Mouse (Mus musculus): ENCODE data around the gene Epha3.

Gene Epha3

DNA sequence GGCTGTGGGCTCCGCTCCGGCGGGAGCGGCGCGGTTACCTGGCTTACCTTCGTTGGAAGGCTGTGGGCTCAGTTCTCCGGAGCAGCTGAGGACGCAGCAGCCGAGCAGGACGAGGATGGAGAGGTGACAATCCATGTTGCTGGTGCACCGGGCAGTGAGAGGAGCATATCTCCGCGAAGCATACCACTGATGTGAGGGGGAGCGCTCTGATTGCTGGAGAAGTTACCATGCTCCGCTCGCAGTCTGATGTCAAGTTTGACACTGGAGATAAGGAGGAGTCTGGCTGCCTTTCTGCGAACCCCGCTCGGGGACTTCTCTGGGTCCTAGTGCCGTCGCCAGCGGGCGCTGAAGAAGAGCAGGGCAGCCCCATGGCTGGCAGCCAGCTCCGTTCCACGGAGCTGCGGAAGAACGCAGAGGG lies at the start of gene Epha3:
TSS of gene Epha3 (minus strand) at position 263 of the 418 bp plus-strand sequence.
- in situ Hi-C loops (cut with MboI, MseI): no loop called here

DNA sequence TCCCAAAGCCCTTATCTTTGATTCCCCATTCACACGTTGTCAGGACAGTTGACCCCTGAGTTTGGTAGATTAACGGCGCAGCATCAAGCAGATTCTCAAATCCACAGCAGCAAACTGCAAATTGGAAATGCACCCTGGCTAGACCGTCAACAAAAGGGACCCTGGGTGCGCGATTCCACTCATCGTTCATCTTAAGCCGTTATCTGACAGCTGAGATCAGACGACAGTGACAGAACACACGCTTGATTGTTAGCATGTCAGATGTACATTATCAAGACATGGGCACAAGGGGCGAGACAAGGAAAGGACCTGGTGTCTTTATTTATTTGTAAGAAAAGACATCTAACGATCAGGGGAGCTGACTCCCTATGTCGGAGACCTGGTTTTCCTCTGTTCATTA lies 39.5 kb upstream of the Epha3 start:
- in situ Hi-C loops (cut with MboI, MseI): no loop called here

GRCm38 (mm10) chr16:63881190-63881589 lies 17.2 kb upstream of the Epha3 start:
- in situ Hi-C loops (cut with MboI, MseI): loop anchor here (5.0 to 25.0 kb wide), 2 partner anchors 856 to 866 kb away; no protein-coding TSS in a partner anchor

- in situ Hi-C loops (cut with MboI, MseI): loop anchor here in 1 of 2 experiments (10.0 kb wide), 1 partner anchor 928 kb away; no protein-coding TSS in a partner anchor
Observed at GRCm38 (mm10) chr16:63872313-63872712, 8.3 kb upstream of the Epha3 start.

GRCm38 (mm10) chr16:63864463-63864976 lies 545 bp upstream of the Epha3 start:
- in situ Hi-C loops (cut with MboI, MseI): no loop called here

DNA sequence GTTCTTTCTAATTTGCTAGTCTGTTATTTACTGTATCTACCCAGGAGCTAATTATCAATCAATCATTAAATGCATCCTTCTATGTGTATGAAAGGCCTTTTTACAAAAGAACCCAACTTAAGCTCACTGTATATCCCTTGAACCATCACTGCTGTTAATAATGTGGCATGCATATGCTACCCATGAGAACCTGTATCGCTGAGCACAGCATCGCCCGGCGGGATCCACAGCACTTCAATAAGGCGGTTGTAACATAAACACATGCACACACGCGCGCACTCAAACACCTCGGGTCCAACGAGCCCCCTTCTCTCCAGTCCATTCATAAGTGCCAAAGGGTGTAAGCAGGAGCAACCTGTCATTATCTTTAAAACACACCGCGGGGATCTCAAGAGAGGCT lies 794 bp downstream of the Epha3 start:
- in situ Hi-C loops (cut with MboI, MseI): no loop called here

DNA sequence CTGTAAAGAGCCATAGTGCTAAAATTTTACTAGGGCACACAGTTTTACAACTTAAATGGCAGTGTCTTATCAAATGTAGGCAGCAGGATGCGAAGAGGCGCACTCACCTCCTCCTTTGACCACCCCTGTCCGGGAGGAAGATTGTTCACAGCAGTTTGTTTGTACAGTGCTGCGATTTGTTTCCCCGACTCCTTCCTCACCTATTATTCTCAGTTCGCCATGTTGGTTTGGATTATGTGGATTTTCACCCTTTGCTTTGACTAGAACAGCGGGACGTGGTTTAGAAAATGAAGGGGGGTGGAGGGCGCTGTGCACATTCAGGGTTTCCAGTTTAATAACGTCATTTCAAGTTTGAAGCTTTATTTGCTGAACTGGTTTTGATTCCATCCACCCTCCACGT lies 6.4 kb downstream of the Epha3 start:
- in situ Hi-C loops (cut with MboI, MseI): no loop called here

GRCm38 (mm10) chr16:63856658-63857552 lies 7.1 kb downstream of the Epha3 start:
- in situ Hi-C loops (cut with MboI, MseI): no loop called here

DNA sequence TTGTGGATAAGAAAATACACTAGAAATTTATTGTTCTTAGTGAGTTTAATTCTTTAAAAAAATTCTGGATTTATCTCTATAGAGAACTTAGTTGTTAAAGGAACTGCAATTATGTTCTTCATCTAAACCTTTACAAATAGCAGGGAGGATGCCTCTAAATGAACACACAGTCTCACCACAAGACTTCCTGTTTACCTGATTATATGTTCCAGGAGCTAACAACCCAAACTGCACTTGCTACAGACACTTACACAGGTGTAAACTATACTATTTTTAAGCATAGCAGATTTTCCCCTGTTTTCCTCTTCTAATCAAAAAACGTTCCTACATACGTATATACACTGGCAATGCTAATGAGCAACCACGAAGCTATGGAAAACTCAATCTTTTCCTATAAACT lies 13.7 kb downstream of the Epha3 start:
- in situ Hi-C loops (cut with MboI, MseI): no loop called here

GRCm38 (mm10) chr16:63842911-63843310 lies 21.1 kb downstream of the Epha3 start:
- in situ Hi-C loops (cut with MboI, MseI): no loop called here

GRCm38 (mm10) chr16:63837466-63837865 lies 26.5 kb downstream of the Epha3 start:
- in situ Hi-C loops (cut with MboI, MseI): no loop called here

DNA sequence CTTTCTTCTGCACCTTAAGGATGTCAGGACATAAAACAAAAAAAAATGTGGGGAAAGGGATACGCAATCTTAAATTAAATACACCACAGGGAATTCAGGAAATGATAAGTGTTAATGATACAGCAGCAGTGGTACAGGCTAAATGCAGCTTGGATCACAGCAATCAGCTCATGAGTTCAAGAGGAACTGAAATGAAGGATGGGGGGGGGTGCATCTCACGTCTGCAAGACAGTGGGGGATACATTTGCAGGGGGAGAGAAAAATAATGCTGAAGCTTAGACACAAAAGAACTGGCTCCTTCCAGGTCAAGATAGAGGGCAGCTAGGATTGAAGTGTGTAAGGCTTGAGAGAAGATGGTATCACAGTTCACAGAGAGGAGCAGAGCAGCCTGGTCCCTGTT lies 42.8 kb downstream of the Epha3 start:
- in situ Hi-C loops (cut with MboI, MseI): no loop called here

GRCm38 (mm10) chr16:63817606-63818005 lies 46.4 kb downstream of the Epha3 start:
- in situ Hi-C loops (cut with MboI, MseI): no loop called here

DNA sequence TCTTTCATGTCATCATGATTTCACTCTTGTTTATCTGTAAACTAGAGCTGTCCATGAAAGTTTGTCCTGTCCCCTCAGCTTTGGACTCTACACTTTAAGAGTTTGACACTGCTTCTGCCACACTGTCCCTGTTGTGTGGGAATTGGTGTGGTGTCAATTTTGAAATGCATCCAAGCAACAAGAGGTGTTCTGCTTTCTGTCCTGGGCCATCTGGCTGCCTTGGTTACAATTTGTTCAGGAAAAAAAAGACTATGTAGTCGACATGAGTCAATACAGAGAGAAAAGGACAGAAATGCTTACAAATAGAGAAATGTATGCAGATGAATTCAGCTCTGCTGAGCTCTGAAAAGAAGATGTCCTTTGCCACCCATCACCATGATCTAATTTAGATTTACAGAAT lies 47.3 kb downstream of the Epha3 start:
- in situ Hi-C loops (cut with MboI, MseI): no loop called here

- in situ Hi-C loops (cut with MboI, MseI): no loop called here
Observed at GRCm38 (mm10) chr16:63809871-63810270, 54.1 kb downstream of the Epha3 start.

DNA sequence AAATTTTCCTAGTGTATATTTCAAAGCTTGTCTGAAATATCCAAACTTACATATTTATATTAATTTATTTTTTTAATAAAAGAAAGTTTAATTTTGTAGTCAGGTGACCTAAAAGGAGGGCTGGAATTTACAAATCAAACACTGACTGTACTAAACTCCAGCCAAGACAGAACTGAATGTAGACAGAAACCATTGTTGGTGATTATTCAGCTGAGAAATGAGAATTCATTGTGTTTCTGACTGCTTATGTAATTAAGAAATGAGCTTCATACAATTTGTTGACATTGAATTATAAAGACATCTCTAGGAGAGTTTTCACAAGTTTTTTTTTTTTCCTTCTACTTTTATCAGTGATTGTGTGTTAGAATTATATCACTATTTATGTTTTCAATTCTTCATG lies 55.0 kb downstream of the Epha3 start:
- in situ Hi-C loops (cut with MboI, MseI): no loop called here

- in situ Hi-C loops (cut with MboI, MseI): no loop called here
Observed at GRCm38 (mm10) chr16:63806437-63807129, 57.4 kb downstream of the Epha3 start.

DNA sequence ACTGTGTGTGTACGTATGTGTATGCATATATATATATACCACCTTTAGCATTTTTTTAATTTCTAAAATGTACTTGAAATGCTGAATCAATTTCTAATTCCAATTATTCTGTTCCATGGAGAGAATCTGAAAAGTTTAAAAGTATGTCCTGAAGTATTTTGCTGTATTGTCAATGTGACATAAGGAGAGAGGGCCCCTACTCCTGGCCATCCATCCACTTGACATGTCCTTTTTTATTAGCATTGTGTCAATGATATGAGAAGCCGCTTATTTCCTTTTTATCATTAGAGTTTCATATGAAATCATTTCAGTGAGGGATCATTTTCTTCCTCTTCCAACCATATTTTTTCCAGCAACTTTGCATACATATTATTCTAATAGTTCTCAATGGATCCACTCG lies 58.0 kb downstream of the Epha3 start:
- in situ Hi-C loops (cut with MboI, MseI): no loop called here

DNA sequence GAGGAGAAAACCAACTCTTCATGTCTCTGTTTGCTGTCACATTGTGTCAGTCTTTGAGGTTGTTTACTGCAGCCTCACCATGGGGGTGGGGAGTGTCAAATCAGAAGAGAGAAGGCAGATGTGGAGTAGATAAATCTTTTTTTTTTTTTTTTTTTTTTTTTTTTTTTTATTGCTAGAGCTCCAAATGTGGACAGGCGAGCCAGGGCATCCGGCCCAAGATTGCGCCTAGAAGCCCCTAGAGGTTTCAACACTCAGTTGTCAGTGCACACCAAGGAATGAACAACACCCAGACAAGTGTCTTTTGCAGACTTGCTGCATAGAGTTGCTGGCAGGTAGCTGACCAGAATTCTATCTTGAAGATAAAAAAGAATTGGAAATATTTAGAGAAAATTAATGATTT lies 62.5 kb downstream of the Epha3 start:
- in situ Hi-C loops (cut with MboI, MseI): no loop called here

DNA sequence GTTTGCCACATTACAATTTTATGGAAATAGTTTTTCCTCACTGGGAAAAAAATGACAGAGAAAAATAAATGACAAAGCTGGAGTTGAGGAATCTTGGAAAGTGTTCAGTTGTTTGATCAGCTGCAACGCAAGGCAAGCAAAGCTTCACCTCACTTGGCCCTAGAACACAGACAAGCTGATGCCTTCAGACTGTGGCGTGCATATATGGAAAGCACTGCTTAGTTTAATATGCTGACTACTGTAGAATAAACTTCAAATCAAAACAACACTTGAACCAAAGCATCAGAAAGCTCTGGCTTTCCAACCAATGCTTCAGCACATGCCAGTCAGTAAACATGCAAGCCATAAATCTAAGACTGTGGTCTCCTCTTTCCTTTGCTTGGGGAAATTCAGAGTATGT lies 65.6 kb downstream of the Epha3 start:
- in situ Hi-C loops (cut with MboI, MseI): no loop called here

DNA sequence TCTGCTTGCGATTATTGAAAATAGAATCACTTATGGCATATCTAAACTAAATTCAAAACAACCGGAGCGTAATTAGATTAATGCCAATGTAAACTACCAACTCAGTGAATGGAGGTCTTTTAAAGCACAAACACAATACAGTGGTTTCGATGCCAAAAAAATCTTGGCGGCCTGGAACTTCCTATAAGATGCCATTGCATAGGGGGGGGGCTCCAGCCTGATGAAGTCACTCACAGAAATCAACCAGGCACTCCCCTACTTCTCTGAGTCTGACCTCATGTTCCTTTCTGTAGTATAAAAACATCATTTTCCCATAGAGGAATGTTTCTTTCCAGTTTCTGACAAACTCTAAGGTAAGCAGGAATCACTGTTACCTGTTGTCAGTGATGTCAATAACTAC lies 69.7 kb downstream of the Epha3 start:
- in situ Hi-C loops (cut with MboI, MseI): no loop called here

GRCm38 (mm10) chr16:63793805-63794204 lies 70.2 kb downstream of the Epha3 start:
- in situ Hi-C loops (cut with MboI, MseI): no loop called here

- in situ Hi-C loops (cut with MboI, MseI): no loop called here
Observed at GRCm38 (mm10) chr16:63792084-63792483, 71.9 kb downstream of the Epha3 start.
